Comparison of ENCODE assay signal across 22 mouse cellular contexts in the genomic region with DNA sequence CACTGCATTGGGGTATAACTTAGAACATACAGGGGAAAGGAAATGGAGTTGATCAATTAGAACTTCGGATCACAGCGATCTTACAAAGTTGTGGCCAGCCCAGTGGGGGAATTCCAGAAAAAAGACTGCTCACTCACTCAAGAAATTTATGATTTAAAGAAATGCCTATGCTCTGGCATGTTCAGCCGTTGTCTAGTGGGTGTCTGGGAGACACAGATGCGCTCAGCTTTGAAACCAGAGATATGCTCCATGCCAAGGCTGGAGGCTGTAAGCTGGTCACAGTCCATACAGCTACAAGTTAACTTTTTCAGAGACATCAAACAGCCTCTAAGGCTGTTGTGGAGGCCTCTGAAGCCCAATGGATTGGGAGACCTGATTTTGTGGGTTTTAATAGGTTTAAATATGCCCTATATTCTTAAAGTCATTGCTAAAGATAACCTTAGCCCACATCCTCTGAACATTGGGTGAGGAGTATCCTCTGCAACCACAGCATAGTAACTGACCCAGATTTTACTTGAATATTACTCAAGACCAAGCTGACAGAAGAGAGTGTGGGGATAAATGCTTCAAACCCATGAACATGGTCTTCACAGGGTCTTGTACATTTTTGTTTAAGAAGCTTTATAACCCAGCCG. TPM values are rescaled to one million over a fixed set of nuclear protein-coding genes. Genes with fewer than 3 reads are reported as not detected.
DNase-seq lines count a peak whose midpoint lies in the region; ATAC-seq and TF ChIP-seq lines count a peak whose summit lies in the region.
"Had no signal": no experiment of that assay in that cellular context is flagged by ENCODE, and none has a peak within 500 bp of the region (broad histone marks: within the 10 kb centered on the region; RNA-seq: fewer than 3 reads in every experiment).

No protein-coding gene starts in this region.

- no peaks in the 10 kb centered on the region for H3K79me2 ChIP-seq in C2C12 (ENCODE audit: control insufficient read depth, insufficient read depth)
- no peaks in the 10 kb centered on the region; the same call in 1 of the 2 replicates for H3K79me2 ChIP-seq in CH12.LX (replicated peaks; ENCODE audit: control insufficient read depth, extremely low read depth, insufficient read depth, poor library complexity, severe bottlenecking)

- TF ChIP-seq RAD21 in CH12.LX (IDR thresholded peaks at IDR 0.05; ENCODE audit: low read depth, low read length), result no peak

- H3K4me2 ChIP-seq in CH12.LX (ENCODE audit: insufficient read depth, low read depth, poor library complexity, severe bottlenecking), result peak overlapping the region; percentile 73
- H3K4me2 ChIP-seq: forebrain, embryonic 12.5 days; heart, embryonic 15.5 days; kidney, embryonic 15.5 days; limb, embryonic 12.5 days; lung, embryonic 15.5 days; midbrain, embryonic 12.5 days; neural tube, embryonic 15.5 days; stomach, embryonic 15.5 days had no signal

- no peaks in the 10 kb centered on the region for H3K79me3 ChIP-seq in C2C12 (ENCODE audit: low read depth)

- H3K36me3 ChIP-seq in C2C12 (ENCODE audit: control insufficient read depth, insufficient read depth) (no peaks in the 10 kb centered on the region), CH12.LX (replicated peaks in 1 of 2; ENCODE audit: control insufficient read depth in 1 of 2, insufficient read depth in 1 of 2, low read length in 1 of 2) (peaks cover 4 to 8% of the 10 kb centered on the region in 2 experiments)
- H3K36me3 ChIP-seq: forebrain, embryonic 12.5 days; heart, embryonic 15.5 days; hindbrain, embryonic 10.5 days; kidney, embryonic 15.5 days; limb, embryonic 12.5 days; lung, embryonic 15.5 days; midbrain, embryonic 12.5 days; neural tube, embryonic 15.5 days; stomach, embryonic 15.5 days had no signal

- H3K9me3 ChIP-seq in CH12.LX (replicated peaks; ENCODE audit: low read length), result peaks cover 2% of the 10 kb centered on the region
- H3K9me3 ChIP-seq: forebrain, embryonic 12.5 days; heart, embryonic 15.5 days; hindbrain, embryonic 10.5 days; kidney, embryonic 15.5 days; limb, embryonic 12.5 days; lung, embryonic 15.5 days; midbrain, embryonic 12.5 days; neural tube, embryonic 15.5 days; stomach, embryonic 15.5 days had no signal

- H3K4me3 ChIP-seq in C2C12 (ENCODE audit: insufficient read depth, poor library complexity, severe bottlenecking), result no peak overlapping the region
- H3K4me3 ChIP-seq in CH12.LX (replicated peaks in 1 of 3; ENCODE audit: low read depth in 2 of 3, low read length in 2 of 3, poor library complexity in 1 of 3), result no peak overlapping the region
- H3K4me3 ChIP-seq in embryonic fibroblast, embryonic 13.5 days (ENCODE audit: insufficient read depth, low read length), result no peak overlapping the region
- H3K4me3 ChIP-seq: forebrain, embryonic 12.5 days; heart, adult 2 months; heart, embryonic 15.5 days; hindbrain, embryonic 10.5 days; kidney, embryonic 15.5 days; limb, embryonic 12.5 days; lung, embryonic 15.5 days; midbrain, embryonic 12.5 days; neural tube, embryonic 15.5 days; stomach, embryonic 15.5 days had no signal

- in situ Hi-C loops in CH12.LX (cut with MboI; ENCODE audit: low pct_ligation_motif_present, low pct_unique_long_range_greater_than_20kb, low sequenced_read_pairs), result no loop called here

- peak overlapping the region; percentile 91 for H3K27ac ChIP-seq in CH12.LX (ENCODE audit: insufficient read depth, low read depth)
- H3K27ac ChIP-seq in embryonic fibroblast, embryonic 13.5 days (ENCODE audit: insufficient read depth, low read length), result peak overlapping the region; percentile 96
- H3K27ac ChIP-seq: forebrain, embryonic 12.5 days; heart, adult 2 months; heart, embryonic 15.5 days; hindbrain, embryonic 10.5 days; kidney, embryonic 15.5 days; limb, embryonic 12.5 days; liver, embryonic 14.5 days; lung, embryonic 15.5 days; midbrain, embryonic 12.5 days; neural tube, embryonic 15.5 days; stomach, embryonic 15.5 days had no signal

- dilution Hi-C loops in CH12.LX (cut with MboI; ENCODE audit: extremely low pct_ligation_motif_present, extremely low pct_unique_long_range_greater_than_20kb, low sequenced_read_pairs), result no loop called here

- no peak for TF ChIP-seq CTCF in C2C12 (IDR thresholded peaks at IDR 0.05; ENCODE audit: control insufficient read depth, insufficient read depth, insufficient read length)
- TF ChIP-seq CTCF in CH12.LX (conservative IDR thresholded peaks at IDR 0.05 in 1 of 2, IDR thresholded peaks at IDR 0.05 in 1 of 2; ENCODE audit: low read depth in 2 of 2, low read length in 2 of 2), result no peak
- TF ChIP-seq CTCF in embryonic fibroblast, embryonic 13.5 days (IDR thresholded peaks at IDR 0.05; ENCODE audit: borderline replicate concordance, insufficient read depth, low read length), result no peak

- no peak for TF ChIP-seq POLR2A in CH12.LX (IDR thresholded peaks at IDR 0.05; ENCODE audit: low read depth, low read length)
- TF ChIP-seq POLR2A in embryonic fibroblast, embryonic 13.5 days (IDR thresholded peaks at IDR 0.05; ENCODE audit: low read depth, low read length), result no peak

- no peak for DNase-seq in CH12.LX (ENCODE audit: extremely low read depth)
- peak; percentile 26 for DNase-seq in naive thymus-derived CD4-positive, alpha-beta T cell, adult 2 months (ENCODE audit: low read depth)
- no peak for DNase-seq in cerebellum, postnatal 36 days
- DNase-seq in kidney, postnatal 14 days, result no peak
- DNase-seq: adrenal gland, postnatal 14 days; cerebellum, adult 11 months; cerebellum, postnatal 25 days; heart, adult 2 months; right cerebral cortex, postnatal 14 days had no signal

- H3ac ChIP-seq in C2C12 (ENCODE audit: control insufficient read depth, insufficient read length, low read depth), result no peak overlapping the region

- peak; percentile 22; the same call in 1 of the 2 replicates for TF ChIP-seq EP300 in CH12.LX (IDR thresholded peaks at IDR 0.05; ENCODE audit: low read length)

- no peaks in the 10 kb centered on the region for H3K27me3 ChIP-seq in C2C12 (ENCODE audit: control insufficient read depth, insufficient read depth, insufficient read length)
- H3K27me3 ChIP-seq in CH12.LX (replicated peaks), result no peaks in the 10 kb centered on the region
- H3K27me3 ChIP-seq: forebrain, embryonic 12.5 days; heart, embryonic 15.5 days; kidney, embryonic 15.5 days; limb, embryonic 12.5 days; lung, embryonic 15.5 days; midbrain, embryonic 12.5 days; neural tube, embryonic 15.5 days; stomach, embryonic 15.5 days had no signal

- peaks cover 20 to 63% of the 10 kb centered on the region in 2 experiments for H3K4me1 ChIP-seq in CH12.LX (ENCODE audit: control insufficient read depth in 1 of 2, insufficient read depth in 2 of 2)
- H3K4me1 ChIP-seq in embryonic fibroblast, embryonic 13.5 days (ENCODE audit: control insufficient read depth, insufficient read depth, low read length), result peaks cover 21% of the 10 kb centered on the region
- H3K4me1 ChIP-seq: kidney, embryonic 15.5 days; stomach, embryonic 15.5 days had no signal

- no peak for ATAC-seq in erythroblast, adult 5-6 weeks (replicated peaks; ENCODE audit: low FRiP score, poor library complexity, severe bottlenecking)

- H3K9ac ChIP-seq in CH12.LX (ENCODE audit: insufficient read depth, low read depth), result peak overlapping the region; percentile 68
- H3K9ac ChIP-seq: forebrain, embryonic 12.5 days; heart, embryonic 15.5 days; kidney, embryonic 15.5 days; limb, embryonic 12.5 days; liver, embryonic 14.5 days; lung, embryonic 15.5 days; midbrain, embryonic 12.5 days; neural tube, embryonic 15.5 days; stomach, embryonic 15.5 days had no signal

TF ChIP-seq in C2C12, 6 proteins besides CTCF, POLR2A, EP300 and RAD21:
- TF ChIP-seq USF1 (IDR thresholded peaks at IDR 0.05; ENCODE audit: low read depth) (no peak), CEBPB (IDR thresholded peaks at IDR 0.05; ENCODE audit: low read depth) (peak; percentile 55)

TF ChIP-seq in CH12.LX, 34 proteins besides CTCF, POLR2A, EP300 and RAD21:
- TF ChIP-seq NRF1 (IDR thresholded peaks at IDR 0.05; ENCODE audit: low read depth, low read length) (no peak), TCF12 (IDR thresholded peaks at IDR 0.05; ENCODE audit: low read depth, low read length) (0 out of 2 replicates have a peak, but pooled peaks have one; percentile 20), MAX (IDR thresholded peaks at IDR 0.05; ENCODE audit: low read length) (no peak), MAFK (IDR thresholded peaks at IDR 0.05; ENCODE audit: insufficient replicate concordance, low read length) (0 out of 2 replicates have a peak, but pooled peaks have one; percentile 9), SIN3A (IDR thresholded peaks at IDR 0.05; ENCODE audit: low read length) (0 out of 2 replicates have a peak, but pooled peaks have one; percentile 42), IRF4 (IDR thresholded peaks at IDR 0.05; ENCODE audit: low read depth, low read length) (no peak), HCFC1 (IDR thresholded peaks at IDR 0.05; ENCODE audit: low read depth, low read length) (0 out of 2 replicates have a peak, but pooled peaks have one; percentile 7), MAZ (IDR thresholded peaks at IDR 0.05; ENCODE audit: low read depth, low read length) (no peak), USF1 (IDR thresholded peaks at IDR 0.05; ENCODE audit: low read depth, low read length) (no peak), CHD2 (IDR thresholded peaks at IDR 0.05; ENCODE audit: low read length) (0 out of 2 replicates have a peak, but pooled peaks have one; percentile 29), ZNF384 (IDR thresholded peaks at IDR 0.05; ENCODE audit: low read depth, low read length) (no peak), MXI1 (IDR thresholded peaks at IDR 0.05; ENCODE audit: low read depth, low read length) (peak; percentile 43; the same call in 1 of the 2 replicates), USF2 (conservative IDR thresholded peaks at IDR 0.05; ENCODE audit: low read depth, low read length) (no peak), ZKSCAN1 (IDR thresholded peaks at IDR 0.05; ENCODE audit: borderline replicate concordance, low read depth, low read length) (no peak)

RNA-seq across cellular contexts. Expression of a gene that starts 46.5 kb away (rescaled TPM):
- polyA plus RNA-seq in C2C12 (2012; fragmentation: generic; extraction: Trizol) (87.6 TPM), CH12.LX (2012; ENCODE audit: insufficient read length, low read depth) (95.3 and 102 TPM in 2 replicates)
- total RNA-seq in CH12.LX (2012; rRNA removed) (122 and 153 TPM in 2 replicates), CH12.LX (2014; rRNA removed) (93.3 and 112 TPM in 2 replicates)
- 255 and 594 TPM in 2 replicates for polyA plus RNA-seq in embryonic fibroblast, embryonic 13.5 days (2011; ENCODE audit: insufficient read length, low read depth, missing spikeins)
- total RNA-seq in erythroblast, adult 5-6 weeks (2015; ENCODE audit: low replicate concordance), result 59.9 and 67.5 TPM in 2 replicates
- 36.5 and 44.4 TPM in 2 replicates for total RNA-seq in erythroblast, adult 5-6 weeks (2017; ENCODE audit: low replicate concordance)
